Mouse (Mus musculus) embryonic fibroblast, embryonic 13.5 days (primary cell): Measurements from ENCODE around the gene Rae1. TPM values are rescaled to one million over a fixed set of nuclear protein-coding genes. Genes with fewer than 3 reads are reported as not detected.

Source experiments
- H3K27ac ChIP-seq: 2 replicates; pipeline ENCODE4 v1.5.1; 2012; ENCODE audit warnings: low read length, control low read depth, inconsistent platforms; ENCODE audit not compliant: insufficient read depth
- H3K4me1 ChIP-seq: 2 replicates; pipeline ENCODE4 v1.6.1; 2011; ENCODE audit warnings: low read length; ENCODE audit not compliant: control insufficient read depth, insufficient read depth
- H3K4me3 ChIP-seq: 2 replicates; pipeline ENCODE4 v1.5.1; 2011; ENCODE audit warnings: mild to moderate bottlenecking, control low read depth, low read length; ENCODE audit not compliant: insufficient read depth
- CTCF ChIP-seq: IDR thresholded peaks from 2 replicates; pipeline ENCODE4 v1.5.1; 2011; ENCODE audit warnings: mild to moderate bottlenecking, control low read depth, low read length, moderate library complexity, borderline replicate concordance; ENCODE audit not compliant: insufficient read depth
- POLR2A ChIP-seq: IDR thresholded peaks from 2 replicates; pipeline ENCODE4 v1.6.1; 2011; ENCODE audit warnings: low read depth, mild to moderate bottlenecking, control low read depth, low read length, moderate library complexity
- polyA plus RNA-seq: library from polyadenylated mRNA; stranded (reverse); fragments of >200 nt; gene quantifications from 2 replicates; pipeline ENCODE4 v1.2.4, GENCODE M21; 2011; ENCODE audit warnings: low read depth; ENCODE audit not compliant: missing spikeins, insufficient read length

The Rae1 gene
- polyA plus RNA-seq, 1 experiment = 54.8 TPM

DNA sequence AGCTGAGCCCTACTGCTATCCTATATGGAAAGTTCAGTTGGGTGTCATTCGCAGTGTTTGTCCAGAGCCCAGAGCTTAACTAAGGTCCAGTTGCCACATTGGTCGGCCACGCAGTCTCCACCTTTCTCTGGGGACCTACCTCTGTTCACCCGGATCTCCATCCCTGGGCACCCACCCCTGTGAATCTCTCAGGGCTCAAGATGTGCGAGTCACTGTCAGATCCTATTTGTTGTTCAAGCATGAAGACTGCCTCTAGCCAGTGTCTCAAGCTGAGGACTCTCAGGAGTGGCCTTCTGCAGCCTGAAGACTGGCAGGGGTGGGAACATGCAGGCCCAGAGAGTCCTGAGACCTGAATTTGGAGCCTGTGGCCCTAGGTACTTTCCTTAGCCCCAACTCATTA is 36.1 kb downstream of the Rae1 start:
- Histone ChIP-seq H3K27ac (no peak overlapping the region), H3K4me1 (no peaks in the 10 kb centered on the region)
- TF ChIP-seq CTCF (no peak), POLR2A (no peak)

DNA sequence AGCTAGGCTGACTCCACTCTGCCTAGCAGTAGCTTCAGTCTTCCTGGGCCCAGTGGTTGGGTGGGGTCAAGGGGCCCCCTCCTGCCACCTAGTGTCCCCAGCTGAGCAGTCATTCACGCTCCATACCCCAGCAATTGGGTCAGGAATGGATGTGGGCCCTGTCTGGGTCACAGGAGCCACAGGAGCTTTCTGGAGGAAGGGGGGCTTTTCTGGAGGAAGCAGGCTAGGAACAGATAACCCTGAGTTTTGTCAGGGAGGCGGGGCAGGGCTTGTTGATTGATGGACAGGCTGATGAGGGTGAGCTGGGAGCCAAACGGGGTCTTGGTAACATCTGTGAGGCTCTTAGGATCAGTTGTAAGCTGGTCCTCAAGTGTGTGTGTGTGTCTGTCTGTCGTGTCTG is 36.7 kb downstream of the Rae1 start:
- H3K27ac ChIP-seq = no peak overlapping the region

More for the DNA sequence above, 36.1 kb downstream of the Rae1 start:
- no peak overlapping the region for H3K4me3 ChIP-seq

DNA sequence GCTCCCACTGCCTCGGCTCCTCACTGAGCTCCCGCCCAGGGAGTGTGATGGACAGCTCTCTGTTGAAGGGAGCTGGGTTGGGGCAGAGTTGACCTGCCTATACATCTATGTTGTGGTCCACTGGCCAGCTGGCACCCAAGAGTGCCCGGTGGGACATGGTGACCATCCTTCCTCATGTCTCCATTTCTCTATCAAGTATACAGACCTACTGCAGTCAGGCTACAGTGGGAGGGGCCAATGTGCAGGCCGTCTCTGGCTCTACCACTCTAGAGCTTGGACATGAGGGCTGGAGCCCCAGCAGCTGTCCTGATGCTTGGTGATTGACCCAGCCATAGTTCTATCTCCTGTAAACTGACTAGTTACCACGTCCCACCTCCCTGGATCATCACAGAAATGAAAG is 37.4 kb downstream of the Rae1 start:
- no peak for TF ChIP-seq POLR2A
- no peak for TF ChIP-seq CTCF
- Histone ChIP-seq H3K4me3 (no peak overlapping the region), H3K27ac (no peak overlapping the region), H3K4me1 (no peaks in the 10 kb centered on the region)

More for the DNA sequence above, 36.7 kb downstream of the Rae1 start:
- Histone ChIP-seq H3K4me1 (no peaks in the 10 kb centered on the region), H3K4me3 (no peak overlapping the region)
- TF ChIP-seq POLR2A (no peak), CTCF (no peak)

DNA sequence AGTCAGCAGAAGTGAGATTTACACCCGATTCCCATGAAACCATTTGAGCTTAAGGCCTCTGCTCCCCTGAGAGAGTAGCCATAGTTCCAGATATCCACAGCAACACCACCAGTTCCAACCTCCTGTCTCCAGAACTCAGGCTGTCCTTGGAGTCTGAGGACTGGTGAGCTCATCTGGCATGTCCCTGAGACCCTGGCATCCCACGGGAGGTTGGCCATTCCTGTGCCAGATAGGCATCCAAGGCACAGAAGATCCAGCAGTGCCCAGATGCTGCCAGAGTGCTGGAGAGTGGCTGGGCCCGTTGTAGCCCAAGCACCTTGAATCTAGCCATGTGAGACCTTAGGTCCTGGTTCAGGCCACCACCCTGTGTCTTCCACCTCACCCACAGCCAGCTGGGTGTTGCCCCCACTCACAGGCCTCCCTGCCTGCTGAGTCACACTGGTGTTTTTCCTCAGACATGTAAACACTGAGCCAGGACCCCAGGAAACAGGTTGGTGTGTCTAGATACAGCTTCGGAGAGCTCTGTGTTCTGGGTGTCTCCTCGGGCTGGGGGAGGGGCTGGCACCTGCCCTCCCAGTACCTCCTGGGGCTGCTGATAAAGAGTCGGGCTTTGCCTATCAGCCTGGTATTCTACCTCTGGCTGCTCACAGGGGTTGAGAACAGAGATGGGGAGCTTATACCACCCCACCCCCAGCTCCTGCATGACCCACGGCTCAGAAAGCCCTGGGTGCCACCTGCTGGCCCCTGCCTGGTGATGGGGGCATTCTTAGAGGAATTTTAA is 38.1 kb downstream of the Rae1 start:
- Histone ChIP-seq H3K27ac (no peak overlapping the region), H3K4me1 (no peaks in the 10 kb centered on the region), H3K4me3 (no peak overlapping the region)
- no peak for TF ChIP-seq POLR2A
- no peak for TF ChIP-seq CTCF

DNA sequence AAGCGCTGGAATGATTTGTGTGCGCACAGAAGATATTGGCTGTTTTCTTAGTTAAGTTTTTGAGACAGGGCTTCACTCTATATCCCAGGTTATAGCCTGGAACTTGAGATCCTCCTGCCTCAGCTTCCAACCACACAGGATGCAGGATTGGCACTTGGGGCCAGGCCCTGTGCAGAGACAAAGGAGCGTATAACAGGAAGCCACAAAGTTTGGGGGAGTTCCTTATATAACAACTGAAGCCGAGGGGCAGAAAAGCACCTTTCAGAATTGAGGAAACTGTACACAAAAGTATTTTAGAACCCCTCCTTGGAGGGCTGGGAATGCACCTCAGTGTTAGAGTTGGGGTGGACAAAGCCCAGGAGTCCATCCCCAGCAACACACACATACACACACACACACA is 39.1 kb downstream of the Rae1 start:
- TF ChIP-seq CTCF (no peak), POLR2A (no peak)
- Histone ChIP-seq H3K27ac (no peak overlapping the region), H3K4me1 (no peaks in the 10 kb centered on the region), H3K4me3 (no peak overlapping the region)

DNA sequence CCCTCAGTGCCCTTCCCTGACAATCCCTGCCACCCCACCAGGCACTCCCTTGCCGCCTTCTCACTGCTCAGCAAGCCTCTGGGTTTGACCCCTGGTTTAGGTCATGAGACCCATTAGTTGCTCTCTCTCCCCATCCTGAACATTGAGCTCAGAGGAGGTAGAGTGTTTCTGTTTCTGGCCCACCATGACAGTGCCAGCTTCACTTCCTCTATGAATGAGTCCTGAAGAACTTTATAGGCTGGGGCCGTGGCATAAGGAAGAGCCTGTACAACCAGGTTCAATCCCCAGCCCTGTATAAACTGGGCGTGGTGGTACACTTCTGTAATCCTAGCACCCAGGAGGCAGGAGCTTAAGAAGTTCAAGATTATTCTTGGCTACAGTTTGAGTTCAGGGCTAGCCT is 40.9 kb downstream of the Rae1 start:
- Histone ChIP-seq H3K4me1 (0 out of 2 replicates have a peak, but pooled peaks cover 3% of the 10 kb centered on the region), H3K27ac (no peak overlapping the region), H3K4me3 (no peak overlapping the region)
- no peak for TF ChIP-seq CTCF
- TF ChIP-seq POLR2A = no peak

DNA sequence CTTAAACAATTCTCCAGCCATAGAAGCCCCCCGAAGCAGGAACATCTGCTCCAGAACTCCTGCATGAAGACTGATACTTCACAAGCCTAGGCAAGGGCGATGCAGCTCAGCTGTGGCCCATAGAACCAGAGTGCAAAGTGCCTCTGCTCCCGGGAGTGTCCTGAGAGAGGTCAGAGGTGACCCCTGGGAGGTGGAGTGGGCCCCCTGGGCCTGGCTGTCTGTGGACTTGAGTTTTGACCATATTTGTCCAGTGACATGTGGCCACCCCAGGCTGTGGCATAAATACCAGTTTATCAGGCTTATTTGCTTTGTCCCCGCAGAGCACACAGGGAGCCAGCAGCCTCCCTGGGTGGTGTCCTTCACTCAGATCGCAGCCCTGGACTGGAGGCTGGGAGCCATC is 41.3 kb downstream of the Rae1 start:
- Histone ChIP-seq H3K27ac (no peak overlapping the region), H3K4me1 (0 out of 2 replicates have a peak, but pooled peaks cover 3% of the 10 kb centered on the region), H3K4me3 (no peak overlapping the region)
- TF ChIP-seq POLR2A (no peak), CTCF (no peak)

DNA sequence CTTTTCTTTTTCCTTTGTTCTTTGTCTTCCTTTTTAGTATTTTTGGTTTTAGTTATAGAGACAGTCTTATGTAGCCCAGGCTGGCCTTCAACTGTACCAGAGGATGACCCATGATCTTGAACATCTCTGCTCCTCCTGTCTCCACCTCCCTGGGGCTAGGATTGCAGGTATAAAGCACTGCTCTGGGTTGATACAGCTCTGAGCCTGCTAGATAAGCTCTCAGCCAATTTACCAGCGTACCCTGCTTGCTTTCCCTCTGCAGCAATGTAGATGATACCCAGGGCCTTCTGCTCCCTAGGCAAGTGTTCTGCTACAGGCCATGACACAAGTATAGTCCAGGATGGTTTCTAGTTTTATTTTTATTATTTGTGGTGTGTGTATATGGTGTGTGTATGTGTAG is 42.0 kb downstream of the Rae1 start:
- H3K27ac ChIP-seq = no peak overlapping the region
- no peak for TF ChIP-seq CTCF
- no peak for TF ChIP-seq POLR2A
- H3K4me3 ChIP-seq = no peak overlapping the region
- H3K4me1 ChIP-seq = 0 out of 2 replicates have a peak, but pooled peaks cover 3% of the 10 kb centered on the region

DNA sequence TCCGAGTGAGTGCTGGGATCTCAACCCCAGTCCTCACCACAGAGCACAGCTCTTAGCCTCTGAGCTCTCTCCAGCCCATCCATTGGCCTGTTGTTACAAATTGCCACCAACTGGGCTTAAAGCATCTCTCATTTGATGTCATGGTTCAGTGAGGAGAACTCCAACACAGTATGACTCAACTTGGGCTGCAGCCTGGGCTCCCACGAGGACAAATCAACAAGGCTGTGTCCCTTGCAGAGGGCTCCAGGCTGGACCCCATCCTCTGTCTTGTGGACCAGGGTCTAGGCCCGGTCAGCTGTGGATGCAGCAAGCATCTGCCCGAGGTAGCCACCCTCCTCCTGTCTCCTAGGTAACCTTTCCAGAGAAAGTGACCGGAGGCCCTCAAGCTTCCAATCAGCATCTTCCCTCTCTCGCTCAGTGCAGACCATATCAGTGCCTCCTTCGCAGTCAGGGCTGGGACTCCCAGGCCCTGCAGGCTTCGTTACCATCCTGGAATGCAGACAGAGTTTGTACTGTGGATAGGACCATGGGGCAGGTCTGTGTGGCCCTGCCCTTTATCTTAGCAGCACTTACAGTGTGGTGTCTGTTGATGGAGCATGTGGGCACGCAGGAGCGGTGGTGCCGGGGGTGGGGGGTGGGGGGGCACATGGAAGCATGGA is 42.7 kb downstream of the Rae1 start:
- no peak overlapping the region for H3K27ac ChIP-seq
- TF ChIP-seq CTCF = no peak
- no peak overlapping the region for H3K4me3 ChIP-seq
- H3K4me1 ChIP-seq = 0 out of 2 replicates have a peak, but pooled peaks cover 3% of the 10 kb centered on the region
